Mouse (Mus musculus) heart, adult 2 months (tissue): Measurements from ENCODE around the gene Car8.

Experiments used
- CTCF ChIP-seq: fragments of 200-600 bp; IDR thresholded peaks from 2 replicates; pipeline ENCODE4 v1.8.1; 2022; ENCODE audit warnings: antibody characterized with exemption, mild to moderate bottlenecking, moderate library complexity
- EP300 ChIP-seq: fragments of 200-500 bp; IDR thresholded peaks from 2 replicates; pipeline ENCODE4 v1.6.1; 2011; ENCODE audit warnings: low read depth, low read length, control low read depth; ENCODE audit not compliant: insufficient read depth

- TF ChIP-seq CTCF: no peak
- TF ChIP-seq EP300: no peak
Observed at GRCm38 (mm10) chr4:8109906-8110567, 128.8 kb downstream of the Car8 start.
